Mouse (Mus musculus) MEL (cell line): ENCODE data around the gene Atp2c1. TPM values are rescaled to one million over a fixed set of nuclear protein-coding genes. Genes with fewer than 3 reads are reported as not detected.

Source experiments
- DNase-seq: peaks from one replicate; pipeline ENCODE4 v3.0.0; 2011; ENCODE audit warnings: low read depth, low spot score
- H3K27ac ChIP-seq: 2 replicates; pipeline ENCODE4 v1.5.1; 2012; ENCODE audit warnings: low read depth, mild to moderate bottlenecking, control low read depth, low read length, moderate library complexity; ENCODE audit not compliant: control insufficient read depth
- H3K27me3 ChIP-seq, 2 experiments: fragments of 150-350 bp in 1 of 2; sonication (generic) in 1 of 2; 2 replicates each; pipeline ENCODE4 v1.6.1; 2012; ENCODE audit warnings: low read length in 2 of 2, mild to moderate bottlenecking in 2 of 2, improper control_type of control experiment in 1 of 2, moderate library complexity in 1 of 2; ENCODE audit not compliant: insufficient read depth in 2 of 2, control insufficient read depth in 1 of 2
- H3K36me3 ChIP-seq, 2 experiments: 2 replicates each; pipeline ENCODE4 v1.6.1; 2012 to 2014; ENCODE audit warnings: low read length in 2 of 2, improper control_type of control experiment in 1 of 2, inconsistent platforms in 1 of 2, mild to moderate bottlenecking in 1 of 2; ENCODE audit not compliant: insufficient read depth in 2 of 2, control insufficient read depth in 1 of 2
- H3K4me1 ChIP-seq, 2 experiments: fragments of 150-350 bp in 1 of 2; sonication (generic) in 1 of 2; 2 replicates each; pipeline ENCODE4 v1.6.1; 2012; ENCODE audit warnings: low read length in 2 of 2, improper control_type of control experiment in 1 of 2, mild to moderate bottlenecking in 1 of 2; ENCODE audit not compliant: insufficient read depth in 2 of 2, control insufficient read depth in 1 of 2
- H3K4me3 ChIP-seq, 2 experiments: fragments of 150-350 bp in 1 of 2; sonication (generic) in 1 of 2; 2 replicates each; pipeline ENCODE4 v1.5.1; 2012; ENCODE audit warnings: low read depth in 2 of 2, low read length in 2 of 2, mild to moderate bottlenecking in 2 of 2, moderate library complexity in 2 of 2, control low read depth in 1 of 2, improper control_type of control experiment in 1 of 2; ENCODE audit not compliant: control insufficient read depth in 1 of 2, insufficient read depth in 1 of 2
- H3K79me2 ChIP-seq: 2 replicates; pipeline ENCODE4 v1.6.1; 2012; ENCODE audit warnings: mild to moderate bottlenecking, low read length, moderate library complexity; ENCODE audit not compliant: control insufficient read depth, poor library complexity, insufficient read depth
- H3K9ac ChIP-seq: 2 replicates; pipeline ENCODE4 v1.6.1; 2012; ENCODE audit warnings: low read depth, mild to moderate bottlenecking, control low read depth, low read length, moderate library complexity; ENCODE audit not compliant: control insufficient read depth, poor library complexity, severe bottlenecking
- H3K9me3 ChIP-seq: fragments of 150-350 bp; sonication (generic); replicated peaks from 2 replicates; pipeline ENCODE4 v1.6.1; 2012; ENCODE audit warnings: mild to moderate bottlenecking, low read length, improper control_type of control experiment, moderate library complexity; ENCODE audit not compliant: insufficient read depth
- BHLHE40 ChIP-seq: IDR thresholded peaks from 2 replicates; pipeline ENCODE4 v1.6.1; 2012; ENCODE audit warnings: low read depth, mild to moderate bottlenecking, inconsistent platforms, low read length, improper control_type of control experiment, borderline replicate concordance
- CHD2 ChIP-seq: IDR thresholded peaks from 2 replicates; pipeline ENCODE4 v1.6.1; 2011; ENCODE audit warnings: low read length, improper control_type of control experiment
- CTCF ChIP-seq, 3 experiments: IDR thresholded peaks in 2 of 3; conservative IDR thresholded peaks in 1 of 3; 2 replicates each; pipeline ENCODE4 v1.5.1; 2011 to 2012; ENCODE audit warnings: low read length in 3 of 3, low read depth in 2 of 3, mild to moderate bottlenecking in 2 of 3, improper control_type of control experiment in 1 of 3, inconsistent platforms in 1 of 3, mixed read lengths in 1 of 3, moderate library complexity in 1 of 3; ENCODE audit not compliant: control insufficient read depth in 1 of 3, insufficient read depth in 1 of 3, poor library complexity in 1 of 3, severe bottlenecking in 1 of 3
- MAFK ChIP-seq: IDR thresholded peaks from 2 replicates; pipeline ENCODE4 v1.6.1; 2011; ENCODE audit warnings: low read depth, mild to moderate bottlenecking, low read length, improper control_type of control experiment, borderline replicate concordance
- MAX ChIP-seq: IDR thresholded peaks from 2 replicates; pipeline ENCODE4 v1.6.1; 2011; ENCODE audit warnings: low read length, improper control_type of control experiment
- MEF2A ChIP-seq: IDR thresholded peaks from 2 replicates; pipeline ENCODE4 v1.6.1; 2014; ENCODE audit warnings: low read depth, mild to moderate bottlenecking, inconsistent platforms, low read length, improper control_type of control experiment; ENCODE audit not compliant: poor library complexity, insufficient replicate concordance, severe bottlenecking; ENCODE audit errors: extremely low read depth
- MYB ChIP-seq: IDR thresholded peaks from 2 replicates; pipeline ENCODE4 v1.6.1; 2011; ENCODE audit warnings: mild to moderate bottlenecking, low read depth, low read length, improper control_type of control experiment
- MYC ChIP-seq: IDR thresholded peaks from 2 replicates; pipeline ENCODE4 v1.6.1; 2011; ENCODE audit warnings: low read depth, mild to moderate bottlenecking, low read length, improper control_type of control experiment, moderate library complexity
- NELFE ChIP-seq: IDR thresholded peaks from 2 replicates; pipeline ENCODE4 v1.6.1; 2011; ENCODE audit warnings: low read depth, low read length, improper control_type of control experiment
- NRF1 ChIP-seq: IDR thresholded peaks from 2 replicates; pipeline ENCODE4 v1.6.1; 2014; ENCODE audit warnings: low read depth, mild to moderate bottlenecking, inconsistent platforms, low read length, improper control_type of control experiment, moderate library complexity; ENCODE audit not compliant: poor library complexity, insufficient read depth, severe bottlenecking
- POLR2A ChIP-seq, 2 experiments: IDR thresholded peaks; 2 replicates each; pipeline ENCODE4 v1.6.1; 2011 to 2012; ENCODE audit warnings: low read length in 2 of 2, mild to moderate bottlenecking in 2 of 2, control low read depth in 1 of 2, improper control_type of control experiment in 1 of 2, low read depth in 1 of 2, moderate library complexity in 1 of 2; ENCODE audit not compliant: control insufficient read depth in 1 of 2, insufficient read depth in 1 of 2, poor library complexity in 1 of 2
- POLR2AphosphoS2 ChIP-seq: IDR thresholded peaks from 2 replicates; pipeline ENCODE4 v1.6.1; 2011; ENCODE audit warnings: low read length, improper control_type of control experiment
- RCOR1 ChIP-seq: IDR thresholded peaks from 2 replicates; pipeline ENCODE4 v1.6.1; 2012; ENCODE audit warnings: low read depth, mild to moderate bottlenecking, inconsistent platforms, low read length, improper control_type of control experiment
- SIN3A ChIP-seq: IDR thresholded peaks from 2 replicates; pipeline ENCODE4 v1.6.1; 2012; ENCODE audit warnings: low read length, improper control_type of control experiment, inconsistent platforms
- SMC3 ChIP-seq: IDR thresholded peaks from 2 replicates; pipeline ENCODE4 v1.6.1; 2011; ENCODE audit warnings: low read depth, low read length, improper control_type of control experiment
- TAL1 ChIP-seq: IDR thresholded peaks from 2 replicates; pipeline ENCODE4 v1.6.1; 2012; ENCODE audit warnings: mild to moderate bottlenecking, inconsistent platforms, low read length, moderate library complexity, mixed read lengths
- TCF12 ChIP-seq: IDR thresholded peaks from 2 replicates; pipeline ENCODE4 v1.6.1; 2014; ENCODE audit warnings: low read depth, mild to moderate bottlenecking, inconsistent platforms, low read length, improper control_type of control experiment, moderate library complexity
- UBTF ChIP-seq: IDR thresholded peaks from 2 replicates; pipeline ENCODE4 v1.6.1; 2012; ENCODE audit warnings: low read depth, mild to moderate bottlenecking, inconsistent platforms, low read length, improper control_type of control experiment, moderate library complexity, borderline replicate concordance; ENCODE audit not compliant: insufficient read depth
- USF1 ChIP-seq: IDR thresholded peaks from 2 replicates; pipeline ENCODE4 v1.6.1; 2014; ENCODE audit warnings: low read depth, mild to moderate bottlenecking, inconsistent platforms, low read length, improper control_type of control experiment, moderate library complexity
- USF2 ChIP-seq, 2 experiments: IDR thresholded peaks; 2 replicates each; pipeline ENCODE4 v1.6.1; 2011 to 2012; ENCODE audit warnings: improper control_type of control experiment in 2 of 2, low read length in 2 of 2, borderline replicate concordance in 1 of 2, inconsistent platforms in 1 of 2, low read depth in 1 of 2, mild to moderate bottlenecking in 1 of 2; ENCODE audit not compliant: insufficient read depth in 1 of 2
- ZC3H11A ChIP-seq: IDR thresholded peaks from 2 replicates; pipeline ENCODE4 v1.6.1; 2012; ENCODE audit warnings: low read depth, mild to moderate bottlenecking, inconsistent platforms, low read length, improper control_type of control experiment
- ZMIZ1 ChIP-seq: IDR thresholded peaks from 2 replicates; pipeline ENCODE4 v1.6.1; 2012; ENCODE audit warnings: low read depth, mild to moderate bottlenecking, inconsistent platforms, low read length, improper control_type of control experiment, moderate library complexity
- ZNF384 ChIP-seq: IDR thresholded peaks from 2 replicates; pipeline ENCODE4 v1.6.1; 2012; ENCODE audit warnings: low read depth, mild to moderate bottlenecking, inconsistent platforms, low read length, improper control_type of control experiment
- polyA plus RNA-seq, 2 experiments: library from polyadenylated mRNA; stranded (reverse) in 1 of 2; unstranded in 1 of 2; fragments of >175 nt in 1 of 2; fragments of >200 nt in 1 of 2; gene quantifications; 2 replicates each; pipeline versions ENCODE4 v1.2.1 to v1.2.4; 2012; ENCODE audit warnings: low replicate concordance in 2 of 2, low read depth in 1 of 2; ENCODE audit not compliant: insufficient read length in 2 of 2, insufficient read depth in 1 of 2, missing spikeins in 1 of 2
- total RNA-seq: library from RNA; depleted of rRNA; stranded (reverse); fragments of 300-350 nt; gene quantifications from 2 replicates; pipeline ENCODE4 v1.2.3, GENCODE M21; 2012

The Atp2c1 gene
- total and polyA plus RNA-seq, 3 experiments, result 32.7 to 33.6 TPM; not detected in 1

DNA sequence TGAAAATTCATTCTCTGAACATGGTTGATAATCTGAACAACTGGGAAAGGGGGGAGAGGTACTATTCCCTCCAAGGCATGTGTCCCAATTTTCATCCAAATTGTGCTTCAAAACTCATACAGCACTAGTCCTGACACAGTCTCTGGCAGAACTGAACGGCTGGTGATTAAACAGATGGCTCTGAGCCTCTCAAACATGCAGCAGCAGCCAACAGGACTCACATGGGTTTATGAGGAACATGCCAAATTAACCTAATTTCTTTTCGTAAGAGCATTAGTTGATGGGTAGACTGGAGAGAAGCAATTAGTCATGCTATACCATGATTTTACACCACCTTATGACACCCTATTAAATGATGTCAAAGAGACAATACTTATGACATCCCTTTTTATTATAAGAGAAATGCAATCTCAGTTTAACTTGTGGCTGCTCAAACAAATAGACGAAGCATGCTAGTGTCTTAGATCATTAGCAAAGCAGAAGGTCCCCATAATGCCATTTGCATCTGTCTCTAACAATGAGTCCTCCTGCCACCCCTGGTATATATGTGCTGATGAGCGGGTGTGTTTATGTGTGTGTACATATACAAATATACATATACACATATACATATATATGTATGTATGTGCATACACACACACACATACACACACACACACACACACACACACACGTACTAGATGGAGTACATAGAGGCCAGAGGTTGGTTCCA, 163.4 kb downstream of the Atp2c1 start:
- Histone ChIP-seq H3K36me3 (no peaks in the 10 kb centered on the region), H3K9ac (no peak overlapping the region), H3K27ac (no peak overlapping the region), H3K9me3 (no peaks in the 10 kb centered on the region), H3K4me1 (no peaks in the 10 kb centered on the region), H3K4me3 (no peak overlapping the region), H3K79me2 (no peaks in the 10 kb centered on the region), H3K27me3 (no peaks in the 10 kb centered on the region)
- DNase-seq, result no peak
- TF ChIP-seq MAX (no peak), NELFE (no peak), USF2 (IDR thresholded peaks at IDR 0.05; ENCODE audit: borderline replicate concordance in 1 of 2, insufficient read depth in 1 of 2, low read depth in 1 of 2, low read length in 2 of 2) (no peak), ZMIZ1 (no peak), USF1 (no peak), SMC3 (no peak), CTCF (IDR thresholded peaks at IDR 0.05 in 2 of 3, conservative IDR thresholded peaks at IDR 0.05 in 1 of 3; ENCODE audit: control insufficient read depth in 1 of 3, insufficient read depth in 1 of 3, low read depth in 2 of 3, low read length in 3 of 3, poor library complexity in 1 of 3, severe bottlenecking in 1 of 3) (no peak), ZNF384 (no peak), MEF2A (no peak), POLR2A (IDR thresholded peaks at IDR 0.05; ENCODE audit: control insufficient read depth in 1 of 2, insufficient read depth in 1 of 2, low read depth in 1 of 2, low read length in 2 of 2, poor library complexity in 1 of 2) (no peak), MAFK (no peak), TCF12 (no peak), MYC (no peak), BHLHE40 (no peak)

- no peak overlapping the region for H3K9ac ChIP-seq
- no peak overlapping the region for H3K4me3 ChIP-seq
- no peak for DNase-seq
- no peaks in the 10 kb centered on the region for H3K79me2 ChIP-seq
- H3K9me3 ChIP-seq, result no peaks in the 10 kb centered on the region
- no peak overlapping the region for H3K27ac ChIP-seq
- TF ChIP-seq TAL1 (no peak), BHLHE40 (no peak), NELFE (no peak), SMC3 (no peak), POLR2A (IDR thresholded peaks at IDR 0.05; ENCODE audit: control insufficient read depth in 1 of 2, insufficient read depth in 1 of 2, low read depth in 1 of 2, low read length in 2 of 2, poor library complexity in 1 of 2) (no peak), SIN3A (no peak), UBTF (no peak), MYB (no peak), TCF12 (no peak), ZC3H11A (no peak), POLR2AphosphoS2 (no peak), MAX (no peak), CHD2 (no peak), RCOR1 (no peak), MYC (no peak), MEF2A (no peak), NRF1 (no peak)
- H3K27me3 ChIP-seq, result no peaks in the 10 kb centered on the region
- H3K36me3 ChIP-seq, result no peaks in the 10 kb centered on the region
- no peaks in the 10 kb centered on the region for H3K4me1 ChIP-seq
Measured at GRCm38 (mm10) chr9:105362181-105362580, 164.9 kb downstream of the Atp2c1 start.
